Mouse (Mus musculus) limb, embryonic 11.5 days (tissue): ENCODE data around the gene B020011L13Rik. TPM values are rescaled to one million over a fixed set of nuclear protein-coding genes. Genes with fewer than 3 reads are reported as not detected.
"Not testable (repeated sequence)": the region's sequence is repeated elsewhere in the genome, so short reads cannot be mapped to it uniquely, and the experiment has no call there.

Source experiments
- ATAC-seq: fragments of 200-750 bp; cut with Nextera tagmentation; 2 replicates; pipeline ENCODE4 v1.8.0; 2017; ENCODE audit warnings: low read depth; ENCODE audit not compliant: insufficient number of reproducible peaks, low FRiP score, low TSS enrichment
- DNase-seq: peaks from one replicate; pipeline ENCODE4 v3.0.0-alpha.2; 2015; ENCODE audit warnings: low spot score
- H3K27ac ChIP-seq: fragments of 300-500 bp; sonication (generic); replicated peaks from 2 replicates; pipeline ENCODE4 v1.5.1; 2014; ENCODE audit warnings: low read depth, mild to moderate bottlenecking, low read length
- H3K27me3 ChIP-seq: fragments of 300-500 bp; sonication (generic); 2 replicates; pipeline ENCODE4 v1.6.1; 2014; ENCODE audit warnings: mild to moderate bottlenecking, low read length, mixed read lengths; ENCODE audit not compliant: control insufficient read depth, insufficient read depth
- H3K36me3 ChIP-seq: fragments of 300-500 bp; sonication (generic); 2 replicates; pipeline ENCODE4 v1.6.1; 2014; ENCODE audit warnings: mild to moderate bottlenecking, low read length, moderate library complexity, mixed read lengths; ENCODE audit not compliant: control insufficient read depth, insufficient read depth
- H3K4me1 ChIP-seq: fragments of 300-500 bp; sonication (generic); 2 replicates; pipeline ENCODE4 v1.6.1; 2014; ENCODE audit warnings: low read length, mixed read lengths; ENCODE audit not compliant: control insufficient read depth, insufficient read depth
- H3K4me2 ChIP-seq: fragments of 300-500 bp; sonication (generic); 2 replicates; pipeline ENCODE4 v1.6.1; 2014; ENCODE audit warnings: low read depth, mild to moderate bottlenecking, moderate library complexity; ENCODE audit not compliant: severe bottlenecking
- H3K4me3 ChIP-seq: fragments of 300-500 bp; sonication (generic); 2 replicates; pipeline ENCODE4 v1.5.1; 2014; ENCODE audit warnings: low read depth, low read length
- H3K9ac ChIP-seq: fragments of 300-500 bp; sonication (generic); 2 replicates; pipeline ENCODE4 v1.6.1; 2014; ENCODE audit warnings: mild to moderate bottlenecking, low read length
- H3K9me3 ChIP-seq: fragments of 300-500 bp; sonication (generic); 2 replicates; pipeline ENCODE4 v1.6.1; 2016; ENCODE audit warnings: low read length; ENCODE audit not compliant: control insufficient read depth
- WGBS: fragments of 180-500 bp; shearing (Covaris S2); extraction: QIAGEN DNeasy Blood & Tissue Kit; methylation state at CpG from one replicate; pipeline ENCODE4 v1.1.7; 2014; 5-methylcytosine and 5-hydroxymethylcytosine counted together
- polyA plus RNA-seq: library from polyadenylated mRNA; unstranded; fragments of >200 nt; fragmentation: Nextera tagmentation; extraction: Ambion mirVana; gene quantifications from 2 replicates; pipeline ENCODE4 v1.2.1, GENCODE M21; 2014

B020011L13Rik gene
- not detected in 2 replicates for polyA plus RNA-seq

- ATAC-seq, H3K27me3 ChIP-seq, H3K36me3 ChIP-seq, H3K4me3 ChIP-seq, DNase-seq, H3K27ac ChIP-seq, H3K4me1 ChIP-seq, H3K4me2 ChIP-seq, H3K9me3 ChIP-seq, H3K9ac ChIP-seq: not testable (repeated sequence)
- 67% methylated on average over 3 of the region's 3 CpGs for WGBS
Observed at GRCm38 (mm10) chr1:117780833-117781232, at the start of gene B020011L13Rik. Gene B020011L13Rik (plus strand): TSS chr1:117781133.

DNA sequence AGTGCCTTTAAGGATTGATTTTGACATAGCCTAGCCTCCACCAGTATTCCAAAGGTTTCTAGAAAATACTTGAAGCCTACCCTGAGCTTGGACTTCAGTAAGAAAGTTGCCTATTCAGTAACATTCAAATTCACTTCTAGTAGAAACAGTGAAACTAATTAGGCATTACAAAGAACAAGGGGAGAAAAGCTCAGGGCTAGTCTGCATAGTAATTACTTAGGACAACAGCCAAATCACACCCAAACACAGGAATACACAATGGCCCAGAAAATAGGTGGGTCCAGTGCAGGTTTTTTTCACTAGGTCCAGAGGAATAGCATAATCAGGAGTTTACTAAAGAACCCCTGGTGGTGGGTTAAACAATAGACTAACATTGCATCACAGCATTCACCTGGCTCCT is 35.3 kb downstream of the B020011L13Rik start:
- DNase-seq, H3K9ac ChIP-seq, H3K4me1 ChIP-seq, H3K36me3 ChIP-seq, ATAC-seq, H3K27me3 ChIP-seq, H3K4me2 ChIP-seq, H3K9me3 ChIP-seq, H3K27ac ChIP-seq, H3K4me3 ChIP-seq: not testable (repeated sequence)

DNA sequence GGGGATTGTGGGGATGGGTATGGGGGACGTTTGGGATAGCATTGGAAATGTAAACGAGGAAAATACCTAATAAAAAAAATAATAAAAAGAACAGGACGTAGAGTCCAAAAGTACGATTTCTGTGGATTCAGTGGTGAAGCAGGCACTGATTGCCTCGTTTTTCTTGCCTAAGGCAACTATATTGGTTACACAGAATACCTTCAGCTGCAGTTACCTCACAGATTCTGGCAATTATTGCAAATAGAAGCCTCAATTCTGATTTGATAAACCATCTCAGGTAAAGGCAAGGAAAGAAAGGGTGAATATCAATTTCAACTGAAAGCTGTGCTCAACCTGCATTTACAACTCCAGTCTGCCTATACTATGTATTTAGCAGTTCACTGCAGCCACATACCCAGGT is 48.8 kb downstream of the B020011L13Rik start, which contains the start of gene Gm28360:
Gene Gm28360 (plus strand): TSS at position 301 of the 400 bp plus-strand sequence.
- not testable (repeated sequence) for H3K4me1 ChIP-seq, H3K27ac ChIP-seq, H3K4me2 ChIP-seq, H3K4me3 ChIP-seq, ATAC-seq, H3K27me3 ChIP-seq, DNase-seq, H3K9me3 ChIP-seq, H3K36me3 ChIP-seq, H3K9ac ChIP-seq
- 73% methylated on average over 5 of the region's 5 CpGs for WGBS

- not testable (repeated sequence) for H3K9ac ChIP-seq, H3K27ac ChIP-seq, H3K9me3 ChIP-seq, H3K4me2 ChIP-seq, H3K4me1 ChIP-seq, DNase-seq, ATAC-seq, H3K27me3 ChIP-seq, H3K36me3 ChIP-seq, H3K4me3 ChIP-seq
- WGBS = 87% methylated on average over 3 of the region's 3 CpGs
Observed at GRCm38 (mm10) chr1:117851718-117852117, 70.8 kb downstream of the B020011L13Rik start.

Other genes with a start within 250 kb of the B020011L13Rik start
- not detected in 2 replicates for gene Gm28363, start 84.0 kb upstream of the B020011L13Rik start, polyA plus RNA-seq
- gene Gm28360, start 48.9 kb downstream of the B020011L13Rik start, polyA plus RNA-seq = not detected in 2 replicates
- not detected in 2 replicates for gene Gm28168, start 146.9 kb downstream of the B020011L13Rik start, polyA plus RNA-seq
- not detected in 2 replicates for gene Gm7145, start 184.8 kb downstream of the B020011L13Rik start, polyA plus RNA-seq